In the genomic region with DNA sequence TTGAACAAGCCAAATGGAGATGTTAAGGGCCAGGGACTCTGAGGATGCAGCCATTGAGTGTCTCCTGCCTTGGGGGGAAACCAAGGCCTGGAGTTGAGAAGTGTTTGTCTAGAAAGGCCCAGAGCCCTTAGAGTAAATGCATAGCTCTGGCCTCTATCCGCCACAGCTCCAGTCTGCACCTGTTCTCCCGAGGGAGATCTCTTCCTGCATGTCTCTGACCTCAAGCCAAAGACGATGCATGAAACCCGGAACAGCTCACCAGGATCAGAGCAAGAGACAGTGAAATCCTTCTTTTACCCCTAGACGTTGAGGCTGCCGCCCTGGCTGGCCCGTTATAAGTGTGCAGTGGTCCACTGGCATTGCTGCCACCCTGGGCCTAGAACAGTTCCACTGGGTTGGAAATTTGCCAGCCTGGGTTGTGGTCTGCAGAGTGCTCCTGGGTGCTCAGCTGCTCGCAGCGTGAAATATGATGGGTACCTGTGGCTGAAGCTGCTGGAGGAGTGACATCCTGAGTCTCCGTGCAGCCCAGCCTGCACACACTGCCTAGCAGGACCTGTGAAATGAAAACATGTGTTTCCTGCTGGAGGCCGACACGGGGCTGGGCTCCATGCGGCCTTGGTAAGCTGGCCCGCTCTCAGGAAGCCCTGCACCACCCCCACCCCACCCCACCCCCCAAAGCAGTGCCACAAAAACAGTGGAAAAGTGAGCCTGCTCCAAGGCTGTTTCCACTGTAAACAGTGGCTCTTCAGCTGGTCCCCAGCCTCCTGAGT, we compare ENCODE assay signal across 7 mouse cellular contexts.
DNase-seq lines count a peak whose midpoint lies in the region; ATAC-seq and TF ChIP-seq lines count a peak whose summit lies in the region.

No protein-coding gene starts in this region.

- 32% methylated on average over 14 of the region's 14 CpGs for WGBS in embryonic facial prominence, embryonic 12.5 days
- 51% methylated on average over 14 of the region's 14 CpGs for WGBS in hindbrain, embryonic 13.5 days
- 74% methylated on average over 14 of the region's 14 CpGs for WGBS in midbrain, embryonic 10.5 days

- no peak overlapping the region for H3K9ac ChIP-seq in embryonic facial prominence, embryonic 12.5 days
- H3K9ac ChIP-seq in hindbrain, embryonic 13.5 days: no peak overlapping the region

- DNase-seq in layer of hippocampus, adult 2 months (ENCODE audit: low spot score in 2 of 2): no peak
- no peak for DNase-seq in layer of hippocampus, adult 8-10 months (ENCODE audit: low spot score in 2 of 2)
- DNase-seq in midbrain, embryonic 10.5 days (ENCODE audit: low spot score): no peak
- no peak for DNase-seq in right cerebral cortex, postnatal 14 days
- no peak for DNase-seq in urinary bladder, postnatal 36 days (ENCODE audit: low spot score in 2 of 2)

- H3K9me3 ChIP-seq in embryonic facial prominence, embryonic 12.5 days: no peaks in the 10 kb centered on the region
- no peaks in the 10 kb centered on the region for H3K9me3 ChIP-seq in hindbrain, embryonic 13.5 days
- no peaks in the 10 kb centered on the region for H3K9me3 ChIP-seq in midbrain, embryonic 10.5 days (replicated peaks)

- H3K36me3 ChIP-seq in embryonic facial prominence, embryonic 12.5 days: peaks cover 6% of the 10 kb centered on the region
- H3K36me3 ChIP-seq in hindbrain, embryonic 13.5 days: peaks cover 26% of the 10 kb centered on the region
- peaks cover 87% of the 10 kb centered on the region for H3K36me3 ChIP-seq in midbrain, embryonic 10.5 days

- no peak overlapping the region for H3K4me3 ChIP-seq in layer of hippocampus, adult 2 months
- H3K4me3 ChIP-seq in embryonic facial prominence, embryonic 12.5 days: no peak overlapping the region
- no peak overlapping the region for H3K4me3 ChIP-seq in hindbrain, embryonic 13.5 days
- H3K4me3 ChIP-seq in midbrain, embryonic 10.5 days: no peak overlapping the region

- no peak overlapping the region for H3K4me2 ChIP-seq in embryonic facial prominence, embryonic 12.5 days (replicated peaks)
- no peak overlapping the region for H3K4me2 ChIP-seq in hindbrain, embryonic 13.5 days

- H3K27ac ChIP-seq in layer of hippocampus, adult 2 months: peak overlapping the region; percentile 36
- peak overlapping the region; percentile 79 for H3K27ac ChIP-seq in embryonic facial prominence, embryonic 12.5 days
- H3K27ac ChIP-seq in hindbrain, embryonic 13.5 days: peak overlapping the region; percentile 84
- peak overlapping the region; percentile 49; the same call in 1 of the 2 replicates for H3K27ac ChIP-seq in midbrain, embryonic 10.5 days (replicated peaks)

- H3K27me3 ChIP-seq in embryonic facial prominence, embryonic 12.5 days: no peaks in the 10 kb centered on the region
- H3K27me3 ChIP-seq in hindbrain, embryonic 13.5 days: no peaks in the 10 kb centered on the region
- no peaks in the 10 kb centered on the region for H3K27me3 ChIP-seq in midbrain, embryonic 10.5 days (ENCODE audit: low read depth, poor library complexity, severe bottlenecking)

- no peak for TF ChIP-seq CTCF in layer of hippocampus, adult 2 months (conservative IDR thresholded peaks at IDR 0.05)

- peaks cover 61% of the 10 kb centered on the region for H3K4me1 ChIP-seq in embryonic facial prominence, embryonic 12.5 days
- peaks cover 71% of the 10 kb centered on the region for H3K4me1 ChIP-seq in hindbrain, embryonic 13.5 days (replicated peaks)
- H3K4me1 ChIP-seq in midbrain, embryonic 10.5 days: peaks cover 62% of the 10 kb centered on the region

- peak; percentile 68 for ATAC-seq in embryonic facial prominence, embryonic 12.5 days (ENCODE audit: insufficient number of reproducible peaks, insufficient read depth, low FRiP score, low TSS enrichment)
- no peak for ATAC-seq in hindbrain, embryonic 13.5 days (ENCODE audit: low FRiP score)
